Mouse (Mus musculus) myocyte (in vitro differentiated cells): ENCODE data around the gene Dynll1. TPM values are rescaled to one million over a fixed set of nuclear protein-coding genes. Genes with fewer than 3 reads are reported as not detected.
A peak's percentile ranks its signal among the peaks of the same experiment; 100 is the strongest.
"Not testable (repeated sequence)": the region's sequence is repeated elsewhere in the genome, so short reads cannot be mapped to it uniquely, and the experiment has no call there.

Experiments
- H3K27me3 ChIP-seq: one replicate; pipeline ENCODE4 v1.6.1; 2011; ENCODE audit not compliant: control insufficient read depth, insufficient read depth, insufficient read length
- H3K36me3 ChIP-seq: one replicate; pipeline ENCODE4 v1.6.1; 2011; ENCODE audit not compliant: control insufficient read depth, insufficient read depth
- H3K4me2 ChIP-seq: one replicate; pipeline ENCODE4 v1.6.1; 2011; ENCODE audit warnings: low read depth, control low read depth
- H3K4me3 ChIP-seq: one replicate; pipeline ENCODE4 v1.5.1; 2011; ENCODE audit warnings: mild to moderate bottlenecking, control low read depth, moderate library complexity
- H3K79me2 ChIP-seq: one replicate; pipeline ENCODE4 v1.6.1; 2011; ENCODE audit not compliant: control insufficient read depth, insufficient read depth
- H3ac ChIP-seq: one replicate; pipeline ENCODE4 v1.6.1; 2011; ENCODE audit not compliant: control insufficient read depth, insufficient read length
- CEBPB ChIP-seq: IDR thresholded peaks from 2 replicates; pipeline ENCODE4 v1.6.1; 2011; ENCODE audit warnings: mild to moderate bottlenecking, moderate library complexity; ENCODE audit not compliant: poor library complexity, insufficient read depth, severe bottlenecking
- E2F4 ChIP-seq: IDR thresholded peaks from one replicate; pipeline ENCODE4 v1.6.1; 2011; ENCODE audit warnings: mild to moderate bottlenecking, control low read depth, moderate library complexity; ENCODE audit not compliant: insufficient read depth
- MAX ChIP-seq: IDR thresholded peaks from one replicate; pipeline ENCODE4 v1.6.1; 2011; ENCODE audit warnings: low read depth, mild to moderate bottlenecking, control low read depth
- MYOD1 ChIP-seq, 3 experiments: IDR thresholded peaks; one replicate each; pipeline ENCODE4 v1.6.1; 2011; ENCODE audit warnings: control low read depth in 2 of 3, low read depth in 2 of 3, mild to moderate bottlenecking in 2 of 3, moderate library complexity in 1 of 3; ENCODE audit not compliant: insufficient read length in 2 of 3, control insufficient read depth in 1 of 3
- MYOG ChIP-seq, 3 experiments: IDR thresholded peaks; one replicate each; pipeline ENCODE4 v1.6.1; 2011; ENCODE audit warnings: control low read depth in 2 of 3, low read depth in 2 of 3, mild to moderate bottlenecking in 2 of 3; ENCODE audit not compliant: insufficient read length in 2 of 3, control insufficient read depth in 1 of 3, insufficient read depth in 1 of 3
- POLR2A ChIP-seq: IDR thresholded peaks from one replicate; pipeline ENCODE4 v1.6.1; 2011; ENCODE audit warnings: low read depth, mild to moderate bottlenecking, control low read depth, moderate library complexity; ENCODE audit not compliant: insufficient read length
- POLR2AphosphoS2 ChIP-seq: IDR thresholded peaks from one replicate; pipeline ENCODE4 v1.6.1; 2011; ENCODE audit warnings: low read depth, control low read depth; ENCODE audit not compliant: insufficient read length
- REST ChIP-seq: IDR thresholded peaks from one replicate; pipeline ENCODE4 v1.6.1; 2011; ENCODE audit warnings: mild to moderate bottlenecking, control low read depth, moderate library complexity; ENCODE audit not compliant: insufficient read depth, insufficient read length
- SRF ChIP-seq: IDR thresholded peaks from one replicate; pipeline ENCODE4 v1.6.1; 2011; ENCODE audit warnings: low read depth; ENCODE audit not compliant: control insufficient read depth, insufficient read length
- TCF12 ChIP-seq: IDR thresholded peaks from one replicate; pipeline ENCODE4 v1.6.1; 2011; ENCODE audit warnings: mild to moderate bottlenecking, control low read depth; ENCODE audit not compliant: poor library complexity, insufficient read depth, severe bottlenecking
- TCF3 ChIP-seq: IDR thresholded peaks from one replicate; pipeline ENCODE4 v1.6.1; 2011; ENCODE audit warnings: low read depth, control low read depth; ENCODE audit not compliant: insufficient read length
- USF1 ChIP-seq: IDR thresholded peaks from one replicate; pipeline ENCODE4 v1.6.1; 2011; ENCODE audit warnings: low read depth, mild to moderate bottlenecking, control low read depth, moderate library complexity
- polyA plus RNA-seq: library from polyadenylated mRNA; unstranded; fragments of >200 nt; fragmentation: generic; extraction: Trizol; gene quantifications from one replicate; pipeline ENCODE4 v1.2.1, GENCODE M21; 2012; ENCODE audit warnings: missing spikeins

The Dynll1 gene
- polyA plus RNA-seq, 1 experiment: 585 TPM

GRCm38 (mm10) chr5:115312816-115313667, 12.2 kb upstream of the Dynll1 start:
- H3ac ChIP-seq: no peak overlapping the region
- H3K4me2 ChIP-seq: no peak overlapping the region
- peaks cover 15% of the 10 kb centered on the region for H3K27me3 ChIP-seq
- no peaks in the 10 kb centered on the region for H3K36me3 ChIP-seq
- TF ChIP-seq TCF3: no peak
- no peak for TF ChIP-seq CEBPB
- TF ChIP-seq MYOD1 (IDR thresholded peaks at IDR 0.05; ENCODE audit: control insufficient read depth in 1 of 3, insufficient read length in 2 of 3, low read depth in 2 of 3): no peak
- no peak for TF ChIP-seq POLR2A
- TF ChIP-seq SRF: no peak
- TF ChIP-seq REST: no peak
- no peak for TF ChIP-seq TCF12
- no peak for TF ChIP-seq USF1
- TF ChIP-seq MYOG (IDR thresholded peaks at IDR 0.05; ENCODE audit: control insufficient read depth in 1 of 3, insufficient read depth in 1 of 3, insufficient read length in 2 of 3, low read depth in 2 of 3): no peak
- TF ChIP-seq E2F4: no peak
- no peak for TF ChIP-seq POLR2AphosphoS2
- no peak for TF ChIP-seq MAX
- no peak overlapping the region for H3K4me3 ChIP-seq
- H3K79me2 ChIP-seq: no peaks in the 10 kb centered on the region

DNA sequence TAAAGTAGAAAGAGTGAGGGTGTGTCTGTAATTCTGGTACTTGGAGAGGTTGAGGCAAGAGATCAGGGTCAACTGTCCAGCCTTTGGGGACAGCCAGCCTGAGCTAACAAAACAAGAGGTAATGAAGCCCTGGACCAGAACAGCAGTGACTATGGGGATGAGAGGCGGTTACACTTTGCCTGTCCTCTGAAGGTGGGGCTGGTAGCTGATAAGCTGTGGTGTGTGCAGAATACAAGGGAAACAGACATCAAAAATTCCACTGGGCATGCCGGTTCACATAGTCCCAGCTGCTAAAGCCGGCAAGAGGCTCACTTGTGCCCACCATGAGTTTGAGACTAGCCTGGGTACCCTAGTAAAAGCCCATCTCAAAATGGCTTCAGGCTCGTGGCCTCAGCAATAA, 11.6 kb upstream of the Dynll1 start:
- no peaks in the 10 kb centered on the region for H3K36me3 ChIP-seq
- TF ChIP-seq TCF12 (no peak), SRF (no peak), MYOG (IDR thresholded peaks at IDR 0.05; ENCODE audit: control insufficient read depth in 1 of 3, insufficient read depth in 1 of 3, insufficient read length in 2 of 3, low read depth in 2 of 3) (no peak), USF1 (no peak), POLR2AphosphoS2 (no peak), E2F4 (no peak), CEBPB (no peak), MYOD1 (IDR thresholded peaks at IDR 0.05; ENCODE audit: control insufficient read depth in 1 of 3, insufficient read length in 2 of 3, low read depth in 2 of 3) (no peak), TCF3 (no peak), MAX (no peak), POLR2A (no peak)
- no peak overlapping the region for H3K4me3 ChIP-seq
- H3ac ChIP-seq: no peak overlapping the region
- H3K79me2 ChIP-seq: no peaks in the 10 kb centered on the region
- H3K27me3 ChIP-seq: peaks cover 15% of the 10 kb centered on the region
- H3K4me2 ChIP-seq: no peak overlapping the region

DNA sequence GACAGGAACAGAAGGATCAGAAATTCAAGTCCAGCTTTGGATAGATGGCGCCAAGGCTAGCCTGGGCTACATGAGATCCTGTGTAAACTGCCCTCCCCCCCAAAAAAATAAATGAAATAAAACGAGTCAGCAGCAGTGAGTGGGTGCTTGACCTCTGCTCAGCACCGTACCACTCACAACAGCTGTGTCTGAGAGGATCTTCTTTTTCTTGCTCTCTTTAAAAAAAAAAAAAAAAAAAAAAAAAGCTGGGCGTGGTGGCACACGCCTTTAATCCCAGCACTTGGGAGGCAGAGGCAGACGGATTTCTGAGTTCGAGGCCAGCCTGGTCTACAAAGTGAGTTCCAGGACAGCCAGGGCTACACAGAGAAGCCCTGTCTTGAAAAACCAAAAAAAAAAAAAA, 1.4 kb upstream of the Dynll1 start:
- H3K4me3 ChIP-seq: peak overlapping the region; percentile 95

GRCm38 (mm10) chr5:115301615-115302014, 816 bp upstream of the Dynll1 start:
- peaks cover 11% of the 10 kb centered on the region for H3K36me3 ChIP-seq
- H3ac ChIP-seq: no peak overlapping the region
- peak overlapping the region; percentile 95 for H3K4me3 ChIP-seq
- H3K79me2 ChIP-seq: peaks cover 19% of the 10 kb centered on the region
- H3K4me2 ChIP-seq: peak overlapping the region; percentile 91
- H3K27me3 ChIP-seq: no peaks in the 10 kb centered on the region
- TF ChIP-seq POLR2A (no peak), USF1 (no peak), CEBPB (no peak), SRF (no peak), POLR2AphosphoS2 (no peak), E2F4 (no peak), MYOG (IDR thresholded peaks at IDR 0.05; ENCODE audit: control insufficient read depth in 1 of 3, insufficient read depth in 1 of 3, insufficient read length in 2 of 3, low read depth in 2 of 3) (no peak), TCF3 (no peak)

More for the DNA sequence above, 1.4 kb upstream of the Dynll1 start:
- H3K4me2 ChIP-seq: peak overlapping the region; percentile 91
- H3ac ChIP-seq, H3K27me3 ChIP-seq: not testable (repeated sequence)
- H3K36me3 ChIP-seq: peaks cover 10% of the 10 kb centered on the region
- peaks cover 19% of the 10 kb centered on the region for H3K79me2 ChIP-seq
- peak in 2 of 3 experiments; percentile 23 to 24 for TF ChIP-seq MYOD1 (IDR thresholded peaks at IDR 0.05; ENCODE audit: control insufficient read depth in 1 of 3, insufficient read length in 2 of 3, low read depth in 2 of 3)

DNA sequence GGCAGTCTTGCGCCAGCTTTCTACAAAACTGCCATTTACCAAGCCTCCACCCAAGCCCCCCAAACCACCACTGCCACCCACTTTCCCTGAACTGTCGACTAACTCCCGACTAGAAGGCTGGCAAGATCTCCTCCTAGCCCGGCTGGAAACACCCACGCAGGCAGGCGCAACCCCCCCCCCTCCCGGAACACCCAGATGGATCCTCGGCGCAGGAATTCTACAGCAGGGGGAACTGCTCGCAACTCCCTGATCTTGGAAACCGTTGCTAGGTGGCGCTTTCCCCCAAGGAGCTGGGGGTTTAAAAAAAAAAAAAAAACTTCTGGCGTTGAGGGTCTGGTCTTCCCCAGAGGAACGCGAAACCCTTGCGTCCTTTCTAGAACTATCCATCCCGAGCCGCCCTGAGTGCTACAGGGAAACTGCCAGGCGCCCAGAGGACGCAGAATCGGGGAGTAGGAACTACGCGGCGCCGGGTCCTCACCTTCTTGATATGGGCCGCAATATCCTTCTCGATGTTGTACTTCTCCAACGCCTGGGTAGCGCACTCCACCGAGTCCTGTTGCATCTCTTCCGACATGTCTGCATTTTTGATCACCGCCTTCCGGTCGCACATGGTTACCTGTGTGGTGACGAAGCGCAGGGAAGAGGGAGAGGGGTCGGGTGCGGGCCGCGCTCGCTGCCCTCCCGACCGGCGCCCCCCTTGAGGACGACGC, 609 bp downstream of the Dynll1 start:
- peak overlapping the region; percentile 94 for H3ac ChIP-seq
- peak overlapping the region; percentile 84 for H3K4me2 ChIP-seq
- H3K27me3 ChIP-seq: no peaks in the 10 kb centered on the region
- H3K79me2 ChIP-seq: peaks cover 19% of the 10 kb centered on the region
- H3K4me3 ChIP-seq: peak overlapping the region; percentile 95
- peaks cover 22% of the 10 kb centered on the region for H3K36me3 ChIP-seq
- TF ChIP-seq POLR2AphosphoS2 (peak; percentile 9), POLR2A (no peak), SRF (no peak), TCF3 (no peak), MYOD1 (IDR thresholded peaks at IDR 0.05; ENCODE audit: control insufficient read depth in 1 of 3, insufficient read length in 2 of 3, low read depth in 2 of 3) (no peak), CEBPB (no peak)
